Mouse (Mus musculus) lung, embryonic 14.5 days (tissue): ENCODE data around the gene S100pbp. TPM values are rescaled to one million over a fixed set of nuclear protein-coding genes. Genes with fewer than 3 reads are reported as not detected.

Experiments used
- ATAC-seq: fragments of 200-750 bp; cut with Nextera tagmentation; 2 replicates; pipeline ENCODE4 v1.8.0; 2017; ENCODE audit warnings: mild to moderate bottlenecking, moderate TSS enrichment, moderate library complexity; ENCODE audit not compliant: insufficient read depth
- DNase-seq: peaks from one replicate; pipeline ENCODE4 v3.0.0-alpha.2; 2015
- H3K27ac ChIP-seq: fragments of 300-500 bp; sonication (generic); 2 replicates; pipeline ENCODE4 v1.5.1; 2014; ENCODE audit warnings: low read depth, mild to moderate bottlenecking, moderate library complexity
- H3K27me3 ChIP-seq: fragments of 300-500 bp; sonication (generic); 2 replicates; pipeline ENCODE4 v1.6.1; 2014; ENCODE audit warnings: low read length, control low read depth; ENCODE audit not compliant: insufficient read depth
- H3K36me3 ChIP-seq: fragments of 300-500 bp; sonication (generic); 2 replicates; pipeline ENCODE4 v1.6.1; 2014; ENCODE audit warnings: control low read depth; ENCODE audit not compliant: insufficient read depth
- H3K4me1 ChIP-seq: fragments of 300-500 bp; sonication (generic); 2 replicates; pipeline ENCODE4 v1.6.1; 2014; ENCODE audit warnings: antibody characterized with exemption, control low read depth; ENCODE audit not compliant: insufficient read depth
- H3K4me2 ChIP-seq: fragments of 300-500 bp; sonication (generic); 2 replicates; pipeline ENCODE4 v1.6.1; 2014; ENCODE audit warnings: mild to moderate bottlenecking
- H3K4me3 ChIP-seq: fragments of 300-500 bp; sonication (generic); 2 replicates; pipeline ENCODE4 v1.5.1; 2014; ENCODE audit warnings: low read depth, low read length
- H3K9ac ChIP-seq: fragments of 300-500 bp; sonication (generic); 2 replicates; pipeline ENCODE4 v1.6.1; 2014
- H3K9me3 ChIP-seq: fragments of 300-500 bp; sonication (generic); 2 replicates; pipeline ENCODE4 v1.6.1; 2016; ENCODE audit warnings: low read depth, low read length, control low read depth
- CTCF ChIP-seq: IDR thresholded peaks from 2 replicates; pipeline ENCODE4 v1.5.1; 2016; ENCODE audit warnings: antibody characterized with exemption, low read depth
- WGBS: fragments of 180-500 bp; shearing (Covaris S2); extraction: QIAGEN DNeasy Blood & Tissue Kit; methylation state at CpG from one replicate; pipeline ENCODE4 v1.1.7; 2014; 5-methylcytosine and 5-hydroxymethylcytosine counted together
- polyA plus RNA-seq: library from polyadenylated mRNA; unstranded; fragments of >200 nt; fragmentation: Nextera tagmentation; extraction: Ambion mirVana; gene quantifications from 2 replicates; pipeline ENCODE4 v1.2.1, GENCODE M21; 2014

The S100pbp gene
- polyA plus RNA-seq: 17.3 and 18.1 TPM in 2 replicates

DNA sequence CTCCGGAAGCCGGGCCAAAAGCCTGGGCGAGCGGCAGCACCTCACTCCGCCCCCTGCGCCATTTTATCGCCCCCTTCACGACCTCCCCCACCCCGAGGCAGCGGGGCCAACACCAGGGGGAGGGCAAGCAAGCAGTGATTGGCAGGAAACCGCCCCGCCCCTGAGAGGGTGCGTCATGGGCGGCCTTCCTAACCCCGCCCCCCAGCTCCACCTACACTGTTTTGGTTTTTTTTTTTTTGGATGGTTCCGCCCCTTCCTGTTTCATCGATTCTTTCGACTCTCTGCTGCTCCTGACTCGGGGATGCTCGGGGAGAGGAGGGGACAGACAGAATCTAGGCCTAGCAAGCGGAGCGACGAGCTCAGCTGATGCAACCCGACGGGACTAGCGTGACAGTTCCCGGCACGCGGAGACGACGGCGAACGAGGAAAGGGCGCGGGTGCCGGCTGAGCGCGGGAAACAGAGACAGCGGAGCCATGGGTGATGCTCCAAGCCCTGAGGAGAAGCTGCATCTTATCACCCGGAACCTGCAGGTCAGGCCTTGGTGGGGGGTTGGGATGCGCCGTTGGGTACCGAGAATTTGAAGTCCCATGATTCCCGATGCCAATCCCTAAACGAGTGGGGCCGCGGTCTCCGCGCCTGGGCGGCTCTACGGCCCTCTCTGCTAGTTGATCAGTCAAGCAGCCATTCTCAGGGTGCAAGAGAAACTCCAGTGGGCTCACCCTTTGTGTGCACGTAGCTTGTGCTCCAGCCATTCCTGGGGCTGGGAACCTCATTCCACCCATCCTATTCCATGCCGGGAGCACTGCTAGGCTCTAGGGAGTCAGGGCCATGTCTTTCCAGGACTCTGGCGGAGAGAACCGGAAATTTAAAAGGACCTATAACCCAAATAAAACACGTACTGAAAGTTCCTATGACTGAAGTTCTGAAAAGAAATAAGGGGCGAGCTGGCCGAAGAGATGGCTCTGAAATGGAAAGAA, at the start of gene S100pbp, which contains the start of gene Yars:
S100pbp (minus strand) TSS at position 186 of the 978 bp plus-strand sequence.
Yars (plus strand) TSS at position 219 of the 978 bp plus-strand sequence.
- peaks cover 10% of the 10 kb centered on the region for H3K4me1 ChIP-seq
- H3K36me3 ChIP-seq: 0 out of 2 replicates have a peak, but pooled peaks cover 5% of the 10 kb centered on the region
- peak; percentile 40 for TF ChIP-seq CTCF
- H3K27ac ChIP-seq: peak within 1 kb of the TSS; percentile 89
- peak; percentile 99 for DNase-seq
- no peaks in the 10 kb centered on the region for H3K9me3 ChIP-seq
- peak within 1 kb of the TSS; percentile 84 for H3K9ac ChIP-seq
- under 1% methylated on average over 58 of the region's 58 CpGs for WGBS
- ATAC-seq: peak; percentile 87
- peak within 1 kb of the TSS; percentile 91 for H3K4me3 ChIP-seq
- peak within 1 kb of the TSS; percentile 66 for H3K4me2 ChIP-seq
- H3K27me3 ChIP-seq: no peaks in the 10 kb centered on the region

DNA sequence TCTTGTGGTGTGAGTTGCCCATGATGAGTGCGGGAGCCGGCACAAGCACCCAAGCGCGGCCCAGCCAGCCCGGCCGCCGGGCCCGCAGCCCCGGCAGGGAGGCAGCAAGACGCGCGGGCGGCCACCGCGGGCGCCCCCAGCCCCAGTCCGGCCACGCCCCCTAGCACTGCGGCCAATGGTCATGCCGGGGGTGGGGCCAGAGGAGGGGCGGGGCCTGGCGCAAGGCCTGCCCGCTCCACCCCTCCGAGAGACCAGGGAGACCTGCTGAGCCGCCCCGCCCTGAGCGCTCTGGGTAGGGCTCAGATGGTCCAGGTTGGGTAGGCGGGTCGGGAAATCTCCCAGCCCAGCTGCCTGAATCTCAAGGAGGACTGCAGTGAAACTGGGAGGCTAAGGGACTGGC, 49.5 kb upstream of the S100pbp start:
- no peaks in the 10 kb centered on the region for H3K36me3 ChIP-seq
- no peaks in the 10 kb centered on the region for H3K27me3 ChIP-seq
- peak overlapping the region; percentile 64 for H3K4me3 ChIP-seq
- peak overlapping the region; percentile 81 for H3K4me2 ChIP-seq
- H3K9ac ChIP-seq: peak overlapping the region; percentile 50
- TF ChIP-seq CTCF: no peak
- H3K9me3 ChIP-seq: no peaks in the 10 kb centered on the region
- peaks cover 14% of the 10 kb centered on the region; the same call in 1 of the 2 replicates for H3K4me1 ChIP-seq
- DNase-seq (peak; percentile 90), ATAC-seq (peak; percentile 87)
- H3K27ac ChIP-seq: no peak overlapping the region
- 1% methylated on average over 29 of the region's 29 CpGs for WGBS

DNA sequence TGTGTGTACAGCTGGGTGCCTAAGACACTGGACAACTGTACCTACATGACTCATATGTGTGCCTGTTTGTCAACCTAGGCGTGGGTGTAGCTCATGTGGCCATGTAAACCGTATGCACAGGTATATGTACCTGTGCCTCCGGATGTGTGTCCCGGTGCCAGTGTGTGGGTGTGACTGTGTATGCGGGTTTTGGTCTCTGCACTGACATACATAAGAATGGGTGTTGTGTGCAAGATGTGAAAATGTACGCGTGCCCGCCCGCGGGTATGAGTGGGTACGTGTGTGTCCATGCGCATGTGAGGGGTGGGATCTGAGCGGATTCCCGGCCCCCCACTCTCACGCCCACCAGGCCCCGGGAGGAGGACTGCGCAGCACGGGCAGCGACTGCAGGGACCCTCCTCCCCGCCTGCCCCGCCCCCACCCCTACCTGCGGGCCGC, 49.1 kb upstream of the S100pbp start:
- peak overlapping the region; percentile 64 for H3K4me3 ChIP-seq
- DNase-seq (no peak), ATAC-seq (peak; percentile 16)
- H3K4me1 ChIP-seq: peaks cover 15% of the 10 kb centered on the region; the same call in 1 of the 2 replicates
- no peaks in the 10 kb centered on the region for H3K27me3 ChIP-seq
- H3K4me2 ChIP-seq: peak overlapping the region; percentile 81
- no peak for TF ChIP-seq CTCF
- H3K9ac ChIP-seq: peak overlapping the region; percentile 50
- no peaks in the 10 kb centered on the region for H3K9me3 ChIP-seq
- H3K27ac ChIP-seq: no peak overlapping the region
- no peaks in the 10 kb centered on the region for H3K36me3 ChIP-seq
- WGBS: under 1% methylated on average over 23 of the region's 23 CpGs

DNA sequence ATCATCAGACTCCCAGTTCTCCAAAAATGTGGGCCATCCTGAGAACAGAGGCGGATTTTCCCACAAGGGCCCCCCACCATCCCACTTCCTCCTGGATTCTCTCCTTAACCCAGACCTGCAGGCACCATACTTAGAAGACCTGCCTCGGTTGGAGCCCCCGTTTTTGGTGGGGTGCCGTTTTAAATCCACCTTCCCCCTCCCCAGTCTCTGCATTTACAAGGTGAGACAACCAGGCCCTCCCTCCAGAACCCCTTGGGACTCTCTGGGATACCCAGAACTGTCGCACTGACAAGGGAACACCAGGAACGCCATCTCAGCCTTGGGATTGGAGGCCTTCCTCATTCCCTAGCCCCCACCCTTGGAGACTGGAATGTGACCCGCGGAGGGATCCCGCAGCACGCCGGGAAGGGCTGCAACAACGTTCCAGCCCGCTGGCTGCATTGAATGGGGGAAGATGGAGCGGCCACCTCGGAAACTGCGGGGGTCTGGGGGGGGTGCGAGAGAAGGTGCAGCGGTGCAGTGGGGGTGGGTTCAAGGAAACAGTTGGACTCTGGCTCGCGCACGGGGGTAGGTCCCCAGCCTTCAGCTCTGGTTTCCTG, 48.4 kb upstream of the S100pbp start:
- DNase-seq (peak; percentile 73), ATAC-seq (no peak)
- H3K9me3 ChIP-seq: no peaks in the 10 kb centered on the region
- no peak overlapping the region for H3K27ac ChIP-seq
- H3K27me3 ChIP-seq: no peaks in the 10 kb centered on the region
- peaks cover 15% of the 10 kb centered on the region; the same call in 1 of the 2 replicates for H3K4me1 ChIP-seq
- peak overlapping the region; percentile 64 for H3K4me3 ChIP-seq
- no peaks in the 10 kb centered on the region for H3K36me3 ChIP-seq
- WGBS: 8% methylated on average over 21 of the region's 21 CpGs
- no peak for TF ChIP-seq CTCF
- peak overlapping the region; percentile 81 for H3K4me2 ChIP-seq
- peak overlapping the region; percentile 50 for H3K9ac ChIP-seq

DNA sequence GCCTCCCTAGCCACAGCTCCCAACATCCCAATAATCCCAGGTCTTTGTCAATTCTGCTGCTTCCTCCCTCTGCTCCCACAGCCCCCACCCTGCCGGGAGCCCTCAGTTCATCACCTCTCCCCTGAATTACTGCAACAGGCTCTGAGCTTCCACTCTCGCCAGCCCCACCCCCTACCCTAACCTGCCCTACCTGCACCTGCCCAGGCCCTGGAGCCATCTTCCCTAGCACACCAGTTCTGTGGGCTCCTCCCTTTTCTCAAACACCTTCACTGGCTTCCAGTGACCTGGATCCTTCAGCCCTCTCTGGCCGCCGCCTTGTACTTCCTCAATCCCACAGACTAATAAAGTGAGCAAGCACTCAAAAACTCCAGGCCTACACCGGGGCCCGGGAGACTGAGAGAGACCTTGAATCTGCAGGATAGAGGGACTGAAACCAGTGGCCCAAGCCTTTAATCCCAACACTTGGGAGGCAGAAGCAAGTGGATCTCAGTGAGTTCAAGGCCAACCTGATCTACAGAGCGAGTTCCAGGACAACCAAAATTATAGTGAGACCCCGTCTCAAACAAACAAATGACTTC, 46.8 kb upstream of the S100pbp start:
- DNase-seq (no peak), ATAC-seq (no peak)
- Histone ChIP-seq H3K9me3 (no peaks in the 10 kb centered on the region), H3K27ac (no peak overlapping the region), H3K27me3 (no peaks in the 10 kb centered on the region), H3K36me3 (no peaks in the 10 kb centered on the region), H3K4me1 (peaks cover 26% of the 10 kb centered on the region), H3K4me2 (no peak overlapping the region), H3K4me3 (no peak overlapping the region), H3K9ac (no peak overlapping the region)
- no peak for TF ChIP-seq CTCF
- WGBS: 70% methylated on average over 8 of the region's 8 CpGs

DNA sequence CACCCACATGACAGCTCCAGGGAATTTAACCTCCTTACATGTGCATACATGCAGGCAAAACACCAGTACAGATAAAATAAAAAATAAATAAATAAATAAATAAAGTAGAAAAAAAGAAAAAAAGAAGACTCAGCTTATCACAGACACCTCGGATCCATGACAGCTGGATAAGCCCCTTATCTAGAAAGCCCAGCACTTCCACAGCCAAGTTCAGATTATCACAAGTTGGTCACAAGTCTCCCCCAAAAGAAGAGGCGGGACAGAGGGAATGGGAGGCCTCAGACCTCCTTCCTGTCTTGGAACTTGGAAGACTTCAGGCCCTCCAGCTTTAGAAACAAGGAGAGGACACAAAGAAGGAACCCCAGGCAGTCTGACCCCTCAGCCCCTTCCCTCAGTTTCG, 45.6 kb upstream of the S100pbp start:
- Histone ChIP-seq H3K9ac (no peak overlapping the region), H3K27ac (peak overlapping the region; percentile 21; the same call in 1 of the 2 replicates), H3K4me2 (no peak overlapping the region), H3K4me1 (peaks cover 26% of the 10 kb centered on the region), H3K27me3 (0 out of 2 replicates have a peak, but pooled peaks cover 3% of the 10 kb centered on the region), H3K9me3 (no peaks in the 10 kb centered on the region), H3K4me3 (no peak overlapping the region), H3K36me3 (no peaks in the 10 kb centered on the region)
- no peak for ATAC-seq
- no peak for TF ChIP-seq CTCF
- peak; percentile 65 for DNase-seq
- WGBS: 48% methylated on average over 3 of the region's 3 CpGs
